Mouse (Mus musculus): ENCODE results near the gene Psma2. TPM values are rescaled to one million over a fixed set of nuclear protein-coding genes. Genes with fewer than 3 reads are reported as not detected.

Gene Psma2
- polyA plus RNA-seq, 1 experiment from 2014 or later, result 169 TPM

GRCm38 (mm10) chr13:14670342-14670741 lies 57.3 kb downstream of the Psma2 start:
- no peak for ATAC-seq
- H3K4me1 ChIP-seq, result no peaks in the 10 kb centered on the region
- no peaks in the 10 kb centered on the region for H3K36me3 ChIP-seq
- no peak overlapping the region for H3K4me3 ChIP-seq
- 25% methylated on average over 2 of the region's 2 CpGs for WGBS (ENCODE audit: insufficient replicate concordance)
- H3K9me3 ChIP-seq (replicated peaks), result no peaks in the 10 kb centered on the region
- no peak overlapping the region for H3K27ac ChIP-seq
- no peaks in the 10 kb centered on the region for H3K27me3 ChIP-seq (replicated peaks)
- no peak overlapping the region for H3K9ac ChIP-seq
- no peak overlapping the region for H3K4me2 ChIP-seq

GRCm38 (mm10) chr13:14688955-14689354 lies 75.9 kb downstream of the Psma2 start:
- no peaks in the 10 kb centered on the region for H3K4me1 ChIP-seq
- no peaks in the 10 kb centered on the region for H3K27me3 ChIP-seq (replicated peaks)
- no peak overlapping the region for H3K27ac ChIP-seq
- no peak overlapping the region for H3K4me3 ChIP-seq
- no peaks in the 10 kb centered on the region for H3K9me3 ChIP-seq (replicated peaks)
- 44% methylated on average over 3 of the region's 3 CpGs for WGBS (ENCODE audit: insufficient replicate concordance)
- H3K4me2 ChIP-seq, result no peak overlapping the region
- H3K9ac ChIP-seq, result no peak overlapping the region
- no peak for ATAC-seq
- H3K36me3 ChIP-seq, result no peaks in the 10 kb centered on the region

GRCm38 (mm10) chr13:14716801-14717200 lies 103.8 kb downstream of the Psma2 start:
- H3K4me1 ChIP-seq, result no peaks in the 10 kb centered on the region
- no peaks in the 10 kb centered on the region for H3K27me3 ChIP-seq (replicated peaks)
- WGBS (ENCODE audit: insufficient replicate concordance), result 55% methylated on average over 2 of the region's 2 CpGs
- H3K4me3 ChIP-seq, result no peak overlapping the region
- no peak overlapping the region for H3K27ac ChIP-seq
- no peak for ATAC-seq
- no peaks in the 10 kb centered on the region for H3K9me3 ChIP-seq (replicated peaks)
- H3K4me2 ChIP-seq, result no peak overlapping the region
- H3K36me3 ChIP-seq, result no peaks in the 10 kb centered on the region
- H3K9ac ChIP-seq, result no peak overlapping the region

DNA sequence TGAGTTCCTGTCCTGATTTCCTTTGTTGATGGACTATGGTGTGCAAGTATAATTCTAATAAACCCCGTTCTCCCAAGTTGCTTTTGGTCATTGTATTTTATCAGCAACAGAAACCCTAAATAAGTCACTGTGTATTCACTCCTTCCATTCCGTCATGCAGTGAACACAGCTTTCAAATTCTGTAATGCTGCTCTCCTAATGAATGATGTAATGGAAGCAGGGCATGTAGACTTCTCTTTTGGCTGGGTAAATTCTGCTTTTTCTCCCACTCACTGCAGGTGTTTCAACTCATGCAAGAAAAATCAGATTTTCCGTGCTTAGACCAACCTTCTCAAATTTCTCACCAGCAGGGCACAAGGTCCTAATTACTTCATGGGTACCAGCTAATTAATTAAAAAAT lies 104.7 kb downstream of the Psma2 start:
- Histone ChIP-seq H3K36me3 (no peaks in the 10 kb centered on the region), H3K4me2 (no peak overlapping the region), H3K27ac (no peak overlapping the region), H3K9ac (no peak overlapping the region), H3K4me1 (no peaks in the 10 kb centered on the region), H3K9me3 (replicated peaks) (no peaks in the 10 kb centered on the region), H3K27me3 (replicated peaks) (no peaks in the 10 kb centered on the region), H3K4me3 (no peak overlapping the region)
- no peak for ATAC-seq
- 54% methylated on average over 3 of the region's 3 CpGs for WGBS (ENCODE audit: insufficient replicate concordance)

Other genes with a start within 250 kb of the Psma2 start
- gene Hecw1, start 90.0 kb upstream of the Psma2 start, polyA plus RNA-seq (2016; fragmentation: Nextera tagmentation; extraction: Ambion mirVana), result 0.23 and 0.37 TPM in 2 replicates
- gene Mrpl32, start 75 bp upstream of the Psma2 start, polyA plus RNA-seq (2016; fragmentation: Nextera tagmentation; extraction: Ambion mirVana), result 101 and 104 TPM in 2 replicates
- 15.5 and 17.4 TPM in 2 replicates for gene AW209491, start 16.9 kb downstream of the Psma2 start, polyA plus RNA-seq (2016; fragmentation: Nextera tagmentation; extraction: Ambion mirVana)

All from liver, embryonic 12.5 days (tissue).